In the genomic region with DNA sequence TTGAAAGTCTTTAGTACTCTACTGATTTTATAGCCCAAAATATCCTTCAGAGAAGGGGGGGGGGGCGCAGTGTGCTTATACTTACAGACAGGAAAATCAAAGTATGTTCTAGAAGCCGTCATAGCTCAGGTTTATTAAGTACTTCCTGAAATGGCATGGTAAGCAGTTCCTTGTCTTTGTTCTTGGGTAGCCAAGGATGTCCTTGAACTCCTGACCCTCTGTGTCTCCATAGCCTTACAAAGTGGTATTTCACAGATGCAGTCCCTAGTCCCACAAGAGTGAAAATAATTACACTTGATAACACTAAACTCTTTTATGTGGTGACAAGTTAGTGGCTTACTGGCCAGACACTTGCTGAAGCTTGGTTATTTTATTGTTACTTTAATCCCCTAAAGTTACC, we compare ENCODE assay signal across 8 mouse cellular contexts. TPM values are rescaled to one million over a fixed set of nuclear protein-coding genes. Genes with fewer than 3 reads are reported as not detected.
DNase-seq lines count a peak whose midpoint lies in the region; ATAC-seq lines count a peak whose summit lies in the region.

No protein-coding gene starts in this region.

- H3K27me3 ChIP-seq in heart, embryonic 11.5 days (ENCODE audit: control insufficient read depth, insufficient read depth, low read length): no peaks in the 10 kb centered on the region
- H3K27me3 ChIP-seq in hindbrain, embryonic 11.5 days (ENCODE audit: control insufficient read depth, insufficient read depth, low read length): no peaks in the 10 kb centered on the region

- no peak for DNase-seq in heart, postnatal 25 days (ENCODE audit: low spot score)
- peak; percentile 51 for DNase-seq in ES-CJ7 (ENCODE audit: low read depth, low spot score)
- DNase-seq in hindbrain, embryonic 11.5 days (ENCODE audit: low spot score): peak; percentile 54
- no peak for DNase-seq in adrenal gland, adult 18-20 months (ENCODE audit: low spot score in 2 of 2)
- DNase-seq in urinary bladder, postnatal 25 days (ENCODE audit: low spot score): no peak
- no peak for DNase-seq in frontal cortex, adult 2 months (ENCODE audit: extremely low spot score in 1 of 2, low spot score in 1 of 2)

- H3K4me3 ChIP-seq in heart, embryonic 11.5 days (ENCODE audit: low read depth, low read length): peak overlapping the region; percentile 98; the same call in 1 of the 2 replicates
- H3K4me3 ChIP-seq in hindbrain, embryonic 11.5 days (ENCODE audit: low read depth, low read length): peak overlapping the region; percentile 97
- H3K4me3 ChIP-seq in macrophage (ENCODE audit: inconsistent target): peak overlapping the region; percentile 77

- H3K9me3 ChIP-seq in heart, embryonic 11.5 days (replicated peaks; ENCODE audit: control insufficient read depth, low read length): no peaks in the 10 kb centered on the region
- no peaks in the 10 kb centered on the region for H3K9me3 ChIP-seq in hindbrain, embryonic 11.5 days (ENCODE audit: control insufficient read depth, low read length)

- 47% methylated on average over 2 of the region's 2 CpGs for WGBS in heart, embryonic 11.5 days (ENCODE audit: insufficient replicate concordance)
- 41% methylated on average over 2 of the region's 2 CpGs for WGBS in hindbrain, embryonic 11.5 days
- 23% methylated on average over 2 of the region's 2 CpGs for WGBS in macrophage (ENCODE audit: missing documents)

- peaks cover 30% of the 10 kb centered on the region for H3K79me2 ChIP-seq in macrophage (ENCODE audit: inconsistent target)

- no peaks in the 10 kb centered on the region for H3K36me3 ChIP-seq in heart, embryonic 11.5 days (ENCODE audit: control insufficient read depth, insufficient read depth, low read length)
- no peaks in the 10 kb centered on the region for H3K36me3 ChIP-seq in hindbrain, embryonic 11.5 days (ENCODE audit: control insufficient read depth, insufficient read depth, low read length)
- no peaks in the 10 kb centered on the region for H3K36me3 ChIP-seq in macrophage (ENCODE audit: inconsistent target)

- H3K4me2 ChIP-seq in heart, embryonic 11.5 days: peak overlapping the region; percentile 70
- peak overlapping the region; percentile 58 for H3K4me2 ChIP-seq in hindbrain, embryonic 11.5 days (replicated peaks; ENCODE audit: low read depth, low read length)

- H3K4me1 ChIP-seq in heart, embryonic 11.5 days (ENCODE audit: control insufficient read depth, insufficient read depth, low read length): peaks cover 13% of the 10 kb centered on the region
- H3K4me1 ChIP-seq in hindbrain, embryonic 11.5 days (replicated peaks; ENCODE audit: control insufficient read depth, insufficient read depth, low read length): peaks cover 2% of the 10 kb centered on the region; the same call in 1 of the 2 replicates

- peak overlapping the region; percentile 100 for H3K27ac ChIP-seq in heart, embryonic 11.5 days (ENCODE audit: low read depth, low read length)
- H3K27ac ChIP-seq in hindbrain, embryonic 11.5 days (ENCODE audit: low read depth, low read length): peak overlapping the region; percentile 100
- H3K27ac ChIP-seq in macrophage: no peak overlapping the region; the same call in 1 of the 2 replicates

- no peak overlapping the region; the same call in 1 of the 2 replicates for H3K9ac ChIP-seq in heart, embryonic 11.5 days (ENCODE audit: low read depth, low read length)
- H3K9ac ChIP-seq in hindbrain, embryonic 11.5 days (ENCODE audit: low read depth, low read length): peak overlapping the region; percentile 75

- intact Hi-C loops in heart, postnatal 25 days (cut with DNase I): loop anchor here (2.0 to 10.0 kb wide), 2 partner anchors 42 to 90 kb away; no protein-coding TSS in a partner anchor

- no peak for ATAC-seq in heart, embryonic 11.5 days (replicated peaks; ENCODE audit: insufficient number of reproducible peaks, low FRiP score, low TSS enrichment)
- no peak for ATAC-seq in hindbrain, embryonic 11.5 days (ENCODE audit: low FRiP score)

RNA-seq across cellular contexts. Expression of a gene that starts 0.9 kb away (rescaled TPM):
- 0.67 and 0.70 TPM in 2 replicates for polyA plus RNA-seq in heart, embryonic 11.5 days (2014; fragmentation: Nextera tagmentation; extraction: Ambion mirVana)
- 1 to 10 TPM; 7.0 to 8.0 TPM for total RNA-seq in heart, postnatal 25 days (2021)
- polyA plus RNA-seq in hindbrain, embryonic 11.5 days (2014; fragmentation: Nextera tagmentation; extraction: Ambion mirVana): 1.3 and 1.5 TPM in 2 replicates
- total RNA-seq in macrophage (2018; cell fraction: chromatin; rRNA removed): 10 to 100 TPM in 1 of 26 experiments, 1 to 10 TPM in 14, under 1 TPM in 10, not detected in 1; 0.41 to 11.4 (median 1.3) TPM
- total RNA-seq in macrophage (2018; cell fraction: cytosol; rRNA removed): under 1 TPM in 16 of 26 experiments, not detected in 10; 0.07 to 0.44 (median 0.14) TPM
- 1 to 10 TPM in 11 of 26 experiments, under 1 TPM in 11, not detected in 4; 0.17 to 3.2 (median 1.0) TPM for total RNA-seq in macrophage (2018; cell fraction: nucleus; rRNA removed)
- 0.06 to 0.36 TPM in 2 of 3 replicates, not detected in the other for polyA plus RNA-seq in macrophage (2018)
- total RNA-seq in adrenal gland, adult 18-20 months (2021): 1 to 10 TPM; 4.2 to 4.9 TPM
- 3.0 and 3.5 TPM in 2 replicates for polyA plus RNA-seq in frontal cortex, adult 2 months (2012; rRNA removed)

RNA-seq across cellular contexts. Expression of a gene that starts 1.0 kb away (rescaled TPM):
- 50.5 and 51.2 TPM in 2 replicates for polyA plus RNA-seq in heart, embryonic 11.5 days (2014; fragmentation: Nextera tagmentation; extraction: Ambion mirVana)
- total RNA-seq in heart, postnatal 25 days (2021): 10 to 100 TPM; 30.7 to 32.3 TPM
- 163 and 166 TPM in 2 replicates for polyA plus RNA-seq in hindbrain, embryonic 11.5 days (2014; fragmentation: Nextera tagmentation; extraction: Ambion mirVana)
- 100 to 1,000 TPM; 113 to 416 (median 171) TPM for total RNA-seq in macrophage (2018; cell fraction: chromatin; rRNA removed)
- 10 to 100 TPM in 15 of 26 experiments, 1 to 10 TPM in 11; 7.1 to 21.0 (median 10.4) TPM for total RNA-seq in macrophage (2018; cell fraction: cytosol; rRNA removed)
- total RNA-seq in macrophage (2018; cell fraction: nucleus; rRNA removed): 100 to 1,000 TPM in 6 of 26 experiments, 10 to 100 TPM in 20; 44.8 to 169 (median 82.7) TPM
- 14.2 to 26.3 TPM (median 17.7 TPM) in 3 replicates for polyA plus RNA-seq in macrophage (2018)
- total RNA-seq in adrenal gland, adult 18-20 months (2021): 10 to 100 TPM; 51.1 to 53.6 TPM
- 101 and 114 TPM in 2 replicates for polyA plus RNA-seq in frontal cortex, adult 2 months (2012; rRNA removed)

RNA-seq across cellular contexts. Expression of a gene that starts 34.9 kb away (rescaled TPM):
- polyA plus RNA-seq in heart, embryonic 11.5 days (2014; fragmentation: Nextera tagmentation; extraction: Ambion mirVana): 0.38 and 1.1 TPM in 2 replicates
- total RNA-seq in heart, postnatal 25 days (2021): 1 to 10 TPM; 1.1 to 1.4 TPM
- polyA plus RNA-seq in hindbrain, embryonic 11.5 days (2014; fragmentation: Nextera tagmentation; extraction: Ambion mirVana): 0.78 and 1.2 TPM in 2 replicates
- under 1 TPM in 1 of 26 experiments, not detected in 25; 0.33 TPM for total RNA-seq in macrophage (2018; cell fraction: chromatin; rRNA removed)
- under 1 TPM in 1 of 26 experiments, not detected in 25; 0.06 TPM for total RNA-seq in macrophage (2018; cell fraction: cytosol; rRNA removed)
- total RNA-seq in macrophage (2018; cell fraction: nucleus; rRNA removed): under 1 TPM in 5 of 26 experiments, not detected in 21; 0.17 to 0.30 (median 0.23) TPM
- not detected in 3 replicates for polyA plus RNA-seq in macrophage (2018)
- 1 to 10 TPM; 1.5 to 2.9 TPM for total RNA-seq in adrenal gland, adult 18-20 months (2021)
- polyA plus RNA-seq in frontal cortex, adult 2 months (2012; rRNA removed): 0.27 and 0.96 TPM in 2 replicates

RNA-seq across cellular contexts. Expression of a gene that starts 45.0 kb away (rescaled TPM):
- 13.1 and 13.3 TPM in 2 replicates for polyA plus RNA-seq in heart, embryonic 11.5 days (2014; fragmentation: Nextera tagmentation; extraction: Ambion mirVana)
- total RNA-seq in heart, postnatal 25 days (2021): 10 to 100 TPM in 1 of 2 experiments, 1 to 10 TPM in 1; 9.7 to 10.9 TPM
- polyA plus RNA-seq in hindbrain, embryonic 11.5 days (2014; fragmentation: Nextera tagmentation; extraction: Ambion mirVana): 24.8 and 35.0 TPM in 2 replicates
- 100 to 1,000 TPM in 3 of 26 experiments, 10 to 100 TPM in 23; 16.3 to 105 (median 57.5) TPM for total RNA-seq in macrophage (2018; cell fraction: chromatin; rRNA removed)
- 10 to 100 TPM in 8 of 26 experiments, 1 to 10 TPM in 18; 3.6 to 12.5 (median 8.4) TPM for total RNA-seq in macrophage (2018; cell fraction: cytosol; rRNA removed)
- 10 to 100 TPM in 25 of 26 experiments, 1 to 10 TPM in 1; 9.3 to 67.3 (median 25.7) TPM for total RNA-seq in macrophage (2018; cell fraction: nucleus; rRNA removed)
- polyA plus RNA-seq in macrophage (2018): 9.7 to 10.9 TPM (median 10.0 TPM) in 3 replicates
- total RNA-seq in adrenal gland, adult 18-20 months (2021): 10 to 100 TPM in 1 of 2 experiments, 1 to 10 TPM in 1; 9.5 to 10.0 TPM
- 71.8 and 77.4 TPM in 2 replicates for polyA plus RNA-seq in frontal cortex, adult 2 months (2012; rRNA removed)

Comparison
In these comparisons a context has a peak if more than half of its experiments do, and no peak if none do; other contexts are left out.
1. DNase-seq: peak in ES-CJ7 (single experiment) and hindbrain, embryonic 11.5 days (single experiment); none in heart, postnatal 25 days (single experiment), adrenal gland, adult 18-20 months (0 of 2), urinary bladder, postnatal 25 days (single experiment) and frontal cortex, adult 2 months (0 of 2).
2. Peak in every context shown above with its lines, with median percentiles within 50 percentile points of each other: H3K4me3 ChIP-seq.